Mouse (Mus musculus) MEL (cell line): ENCODE results near the gene Cdkn1a.

Source experiments
- CTCF ChIP-seq, 3 experiments: IDR thresholded peaks in 2 of 3; conservative IDR thresholded peaks in 1 of 3; 2 replicates each; pipeline ENCODE4 v1.5.1; 2011 to 2012; ENCODE audit warnings: low read length in 3 of 3, low read depth in 2 of 3, mild to moderate bottlenecking in 2 of 3, improper control_type of control experiment in 1 of 3, inconsistent platforms in 1 of 3, mixed read lengths in 1 of 3, moderate library complexity in 1 of 3; ENCODE audit not compliant: control insufficient read depth in 1 of 3, insufficient read depth in 1 of 3, poor library complexity in 1 of 3, severe bottlenecking in 1 of 3
- MYC ChIP-seq: IDR thresholded peaks from 2 replicates; pipeline ENCODE4 v1.6.1; 2011; ENCODE audit warnings: low read depth, mild to moderate bottlenecking, low read length, improper control_type of control experiment, moderate library complexity
- NELFE ChIP-seq: IDR thresholded peaks from 2 replicates; pipeline ENCODE4 v1.6.1; 2011; ENCODE audit warnings: low read depth, low read length, improper control_type of control experiment
- SIN3A ChIP-seq: IDR thresholded peaks from 2 replicates; pipeline ENCODE4 v1.6.1; 2012; ENCODE audit warnings: low read length, improper control_type of control experiment, inconsistent platforms
- USF1 ChIP-seq: IDR thresholded peaks from 2 replicates; pipeline ENCODE4 v1.6.1; 2014; ENCODE audit warnings: low read depth, mild to moderate bottlenecking, inconsistent platforms, low read length, improper control_type of control experiment, moderate library complexity
- ZMIZ1 ChIP-seq: IDR thresholded peaks from 2 replicates; pipeline ENCODE4 v1.6.1; 2012; ENCODE audit warnings: low read depth, mild to moderate bottlenecking, inconsistent platforms, low read length, improper control_type of control experiment, moderate library complexity

- TF ChIP-seq NELFE, result no peak
- TF ChIP-seq MYC, result no peak
- TF ChIP-seq SIN3A, result no peak
- no peak for TF ChIP-seq ZMIZ1
- no peak for TF ChIP-seq USF1
- TF ChIP-seq CTCF (IDR thresholded peaks at IDR 0.05 in 2 of 3, conservative IDR thresholded peaks at IDR 0.05 in 1 of 3; ENCODE audit: control insufficient read depth in 1 of 3, insufficient read depth in 1 of 3, low read depth in 2 of 3, low read length in 3 of 3, poor library complexity in 1 of 3, severe bottlenecking in 1 of 3), result no peak
Measured at GRCm38 (mm10) chr17:29076235-29076634, 14.5 kb upstream of the Cdkn1a start.
